Mouse (Mus musculus): ENCODE results near the gene Tulp2.
"Not testable (repeated sequence)": the region's sequence is repeated elsewhere in the genome, so short reads cannot be mapped to it uniquely, and the experiment has no call there.

Tulp2 gene

DNA sequence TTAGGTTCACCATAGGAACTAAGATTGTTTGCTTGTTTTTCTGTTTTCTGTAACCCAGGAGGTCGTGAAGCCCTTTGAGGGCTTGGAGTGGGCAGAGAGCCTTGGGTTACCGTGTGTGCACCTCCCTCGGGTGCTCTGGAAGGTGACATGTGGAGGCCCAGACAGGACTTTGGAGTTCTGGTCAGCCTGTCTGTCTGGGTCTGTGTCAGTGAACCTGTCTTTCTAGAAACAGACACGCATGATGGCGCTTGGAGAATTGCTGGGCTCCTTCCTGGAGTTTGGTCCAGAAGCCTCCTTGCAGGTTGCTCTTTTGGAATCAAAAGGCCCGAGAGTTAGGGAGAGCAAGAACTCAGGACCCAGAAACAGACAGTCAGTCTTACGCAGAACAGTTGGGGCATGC is 21.3 kb upstream of the Tulp2 start:
- DNase-seq: no peak

- peak; percentile 68 for DNase-seq
These were observed 20.8 kb upstream of the Tulp2 start for GRCm38 (mm10) chr7:45460860-45461314.

- peak; percentile 42 for DNase-seq
These were observed 20.4 kb upstream of the Tulp2 start for GRCm38 (mm10) chr7:45461326-45461725.

GRCm38 (mm10) chr7:45461781-45462180 is 19.9 kb upstream of the Tulp2 start:
- no peak for DNase-seq

DNA sequence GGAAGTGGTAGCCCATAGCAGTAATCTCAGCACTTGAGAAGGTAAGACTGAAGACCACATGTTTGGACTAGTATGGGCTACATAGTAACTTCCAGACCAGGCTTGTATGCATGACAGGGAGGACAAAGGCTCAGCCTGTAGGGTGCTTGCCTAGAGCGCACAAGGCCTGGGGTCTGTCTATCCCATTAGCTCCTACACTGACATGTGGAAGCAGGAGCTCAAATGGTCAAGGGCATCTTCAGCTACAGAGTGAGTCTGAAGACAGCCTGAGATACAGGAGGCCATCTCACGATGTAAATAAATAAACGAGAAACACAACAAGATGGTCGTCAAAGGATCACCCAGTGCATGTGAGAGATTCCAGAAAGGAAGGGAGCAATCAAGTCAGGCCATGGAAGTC is 19.4 kb upstream of the Tulp2 start:
- DNase-seq: no peak

GRCm38 (mm10) chr7:45462868-45463267 is 18.8 kb upstream of the Tulp2 start:
- DNase-seq: not testable (repeated sequence)

GRCm38 (mm10) chr7:45463987-45464778 is 17.5 kb upstream of the Tulp2 start:
- DNase-seq: no peak

DNA sequence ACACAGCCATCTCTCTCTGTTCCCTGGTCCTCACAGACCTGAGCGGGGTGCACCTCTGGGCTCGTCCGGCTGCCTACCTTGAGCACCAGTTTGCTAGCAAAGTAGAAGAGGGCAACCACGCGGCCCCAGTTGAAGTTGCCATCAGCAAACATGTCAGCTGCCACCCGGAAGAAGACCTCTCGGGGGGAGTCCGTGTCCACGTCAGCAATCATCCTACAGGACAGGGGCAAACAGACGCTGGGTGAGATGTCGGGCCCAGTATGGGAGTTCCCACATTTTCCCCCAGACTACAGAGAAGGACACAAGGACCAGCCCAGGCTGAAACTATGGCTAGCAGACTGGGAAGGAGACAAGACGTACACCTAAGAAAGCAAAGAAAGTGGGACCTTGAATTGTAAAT is 16.6 kb upstream of the Tulp2 start:
- DNase-seq: no peak

DNA sequence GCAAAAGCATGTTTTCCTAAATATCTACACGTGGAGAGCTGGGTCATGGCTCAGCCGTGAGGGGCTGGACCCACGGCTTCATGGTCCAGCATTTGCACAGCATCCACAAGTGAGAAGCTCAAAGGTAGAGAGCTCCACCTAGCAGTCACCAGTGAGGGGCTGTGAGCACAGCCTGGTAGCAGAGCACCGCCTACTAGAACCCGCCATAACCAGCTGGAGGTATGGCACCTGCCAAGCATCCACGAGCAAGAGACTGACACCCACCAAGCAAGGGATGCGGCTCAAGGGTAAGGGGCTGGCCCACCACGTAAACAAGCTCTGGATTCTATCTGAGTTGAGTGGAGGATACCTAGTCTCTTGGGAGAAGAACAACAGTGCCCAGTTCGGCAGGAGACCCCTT is 16.1 kb upstream of the Tulp2 start:
- no peak for DNase-seq

GRCm38 (mm10) chr7:45466283-45467089 is 15.2 kb upstream of the Tulp2 start, which contains the start of gene Bax:
TSS of gene Bax (minus strand) at chr7:45466898.
- DNase-seq: peak; percentile 100

DNA sequence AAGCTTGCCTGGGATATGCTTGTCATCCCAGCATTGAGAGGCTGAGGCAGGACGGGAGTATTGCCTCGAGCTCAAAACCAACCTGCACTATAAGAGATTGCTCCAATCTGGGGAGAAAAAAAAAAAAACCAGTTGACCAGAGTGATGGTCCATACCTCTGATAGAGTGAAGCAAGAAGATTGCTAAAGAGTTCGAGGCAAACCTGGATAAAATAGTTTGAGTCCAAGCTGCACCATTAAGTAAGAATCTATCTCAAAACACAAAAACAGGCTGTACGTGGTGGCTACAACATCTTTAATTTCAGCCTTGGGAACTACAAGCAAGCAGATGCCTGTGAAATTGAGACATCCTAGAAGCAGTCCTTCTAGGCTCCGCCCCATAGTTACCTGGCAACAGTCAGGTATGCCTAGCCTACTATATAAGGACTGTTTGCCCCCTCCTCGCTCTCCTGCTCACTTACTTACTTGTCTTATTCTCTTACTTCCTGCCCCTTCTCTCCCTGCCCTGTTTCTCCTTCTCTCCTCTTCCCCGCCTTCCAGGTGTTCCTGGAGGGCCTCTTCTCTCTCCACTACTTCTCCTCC is 14.5 kb upstream of the Tulp2 start:
- DNase-seq: no peak

DNA sequence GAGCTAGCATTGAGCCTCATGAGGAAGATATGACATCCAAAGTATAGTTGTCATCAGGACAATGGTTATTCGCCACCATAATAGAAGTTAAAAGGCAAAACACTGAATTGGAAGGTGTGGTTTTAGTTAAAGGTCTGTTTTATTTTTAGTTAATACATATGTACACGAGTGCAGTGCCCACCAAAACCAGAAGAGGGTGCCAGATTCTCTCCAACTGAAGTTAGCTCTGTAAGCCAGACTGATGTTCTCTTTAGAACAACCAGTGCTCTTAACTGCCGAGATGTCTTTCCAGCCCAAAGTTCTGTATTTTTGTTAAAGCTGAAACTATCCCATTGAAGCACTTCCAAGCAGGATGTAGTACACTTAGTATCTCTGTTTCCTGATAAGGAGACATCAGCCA is 10.8 kb upstream of the Tulp2 start:
- DNase-seq: peak; percentile 86

DNA sequence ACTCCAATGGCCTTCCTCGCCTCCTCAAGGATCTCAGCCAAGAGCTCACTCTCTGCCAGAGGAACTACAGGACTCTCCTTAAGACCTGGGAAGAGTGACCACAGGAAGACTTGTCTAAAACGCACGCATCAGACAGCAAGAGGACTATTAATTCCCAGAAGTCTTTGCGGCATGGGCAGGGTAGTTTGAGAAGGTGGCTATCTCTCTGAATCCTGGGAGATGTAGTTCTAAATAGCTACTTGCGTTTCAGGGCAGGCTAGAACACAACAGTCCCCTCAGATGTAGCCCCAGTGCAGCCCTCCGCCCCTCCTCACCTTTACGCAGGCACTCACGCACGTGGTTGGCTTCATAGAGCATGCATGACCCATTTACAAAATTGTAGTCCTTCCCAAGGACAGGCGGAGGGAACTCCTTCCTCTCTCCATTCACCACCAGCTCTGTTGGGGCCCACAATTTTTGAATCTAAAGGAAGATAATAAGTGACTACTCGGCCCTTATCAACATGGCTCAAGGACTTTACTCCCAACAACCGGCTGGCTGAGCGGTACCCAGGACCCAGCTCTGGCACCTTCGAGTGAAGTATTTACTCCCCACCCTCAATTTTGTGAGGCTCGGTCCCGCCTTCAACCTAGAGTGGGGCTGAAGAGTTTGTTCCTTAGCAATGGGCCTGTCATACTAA is 6.2 kb upstream of the Tulp2 start:
- DNase-seq: no peak

DNA sequence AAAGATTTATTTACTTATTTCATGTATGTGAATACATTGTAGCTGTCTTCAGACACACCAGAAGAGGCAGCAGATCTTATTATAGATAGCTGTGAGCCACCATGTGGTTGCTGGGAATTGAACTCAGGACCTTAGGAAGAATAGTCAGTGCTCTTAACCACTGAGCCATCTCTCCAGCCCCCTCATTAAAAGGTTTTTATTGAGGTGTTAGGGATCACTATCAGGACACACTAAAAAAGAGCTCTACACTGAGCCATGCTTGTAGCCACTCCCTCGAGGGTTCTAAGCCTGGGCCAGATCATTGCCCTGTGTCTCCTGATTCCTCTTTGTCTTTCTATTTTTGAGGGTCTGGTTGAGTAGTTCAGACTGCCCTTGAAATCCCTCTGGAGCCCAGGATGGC is 5.2 kb upstream of the Tulp2 start:
- no peak for DNase-seq

- DNase-seq: peak; percentile 78
These were observed 4.7 kb upstream of the Tulp2 start for GRCm38 (mm10) chr7:45477003-45477402.

DNA sequence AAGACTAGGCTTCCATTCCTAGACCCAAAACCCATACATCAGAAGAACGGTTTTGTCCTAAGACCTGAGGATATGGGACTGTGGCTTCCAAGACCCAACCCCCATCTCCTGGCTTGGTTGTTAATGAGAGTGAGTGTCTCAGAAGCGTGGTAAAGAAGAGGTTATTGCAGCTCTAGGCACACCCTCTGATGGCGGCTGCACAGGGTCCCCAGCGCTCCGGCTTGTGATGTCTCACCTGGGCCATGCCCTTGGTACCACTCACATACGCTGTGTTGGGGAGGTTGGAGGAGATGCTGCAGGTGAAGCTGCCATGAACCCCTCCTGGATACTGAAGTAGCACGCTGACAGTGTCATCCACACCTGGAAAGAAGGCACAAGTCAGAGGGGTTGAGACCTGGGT is 2.9 kb upstream of the Tulp2 start:
- no peak for DNase-seq

GRCm38 (mm10) chr7:45480310-45480709 is 1.4 kb upstream of the Tulp2 start:
- not testable (repeated sequence) for DNase-seq

GRCm38 (mm10) chr7:45482166-45482565 is 489 bp downstream of the Tulp2 start:
- DNase-seq: no peak

DNA sequence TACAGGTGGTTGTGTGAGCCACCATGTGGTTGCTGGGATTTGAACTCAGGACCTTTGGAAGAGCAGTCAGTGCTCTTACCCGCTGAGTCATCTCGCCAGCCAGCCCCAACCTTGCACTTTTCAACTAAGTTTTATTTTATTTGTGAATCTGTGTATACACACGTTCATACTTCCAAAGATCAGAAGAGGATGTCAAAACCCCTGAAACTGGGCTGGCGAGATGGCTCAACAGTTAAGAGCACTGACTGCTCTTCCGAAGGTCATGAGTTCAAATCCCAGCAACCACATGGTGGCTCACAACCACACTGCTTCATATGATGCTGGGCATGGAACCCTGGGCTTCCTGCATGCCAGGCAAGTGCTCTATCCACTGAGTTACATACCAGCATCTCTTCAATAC is 3.3 kb downstream of the Tulp2 start:
- not testable (repeated sequence) for DNase-seq

DNA sequence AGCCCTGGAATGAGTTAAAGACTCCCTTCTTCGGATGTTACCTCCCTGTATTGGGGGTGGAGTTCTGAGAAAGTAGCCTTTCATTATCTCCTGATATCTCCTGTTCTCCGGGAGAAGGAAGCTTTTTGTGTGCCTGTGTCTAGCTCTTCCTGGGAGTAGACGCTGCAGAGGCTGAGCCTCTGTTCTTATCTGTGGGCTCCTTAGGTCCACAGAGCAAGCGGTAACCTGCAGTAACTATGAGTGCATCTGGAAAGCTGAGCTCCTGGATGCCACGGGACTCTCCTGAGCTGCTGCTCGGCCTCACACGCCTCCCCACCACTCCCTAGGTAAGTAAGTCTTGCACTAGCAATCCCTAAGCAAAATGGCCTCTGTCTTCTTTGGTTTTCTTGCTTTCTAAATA is 4.5 kb downstream of the Tulp2 start:
- DNase-seq: no peak

GRCm38 (mm10) chr7:45486761-45487415 is 5.2 kb downstream of the Tulp2 start, which contains the start of gene Gm45808:
TSS of gene Gm45808 (minus strand) at chr7:45486811.
- no peak for DNase-seq

GRCm38 (mm10) chr7:45487861-45488292 is 6.2 kb downstream of the Tulp2 start:
- peak; percentile 50 for DNase-seq

All from embryo, embryonic 11 days (tissue).